Mouse (Mus musculus) fibroblast of lung, adult 2 months (primary cell): ENCODE data around the gene Olfr591.
"Not testable (repeated sequence)": the region's sequence is repeated elsewhere in the genome, so short reads cannot be mapped to it uniquely, and the experiment has no call there.

Experiments used
- DNase-seq: peaks from one replicate; pipeline ENCODE4 v3.0.0-alpha.2; 2011; ENCODE audit warnings: low read depth

Gene Olfr591

GRCm38 (mm10) chr7:103178240-103178639 is at the start of gene Olfr591:
TSS of gene Olfr591 (minus strand) at chr7:103178340.
- DNase-seq = no peak

- DNase-seq = no peak
Observed at GRCm38 (mm10) chr7:103216696-103217095, 38.6 kb upstream of the Olfr591 start, which contains the start of gene Olfr594. TSS of gene Olfr594 (plus strand) at chr7:103216996.

- DNase-seq = not testable (repeated sequence)
Observed at GRCm38 (mm10) chr7:103212050-103212449, 33.9 kb upstream of the Olfr591 start.

GRCm38 (mm10) chr7:103211562-103211961 is 33.4 kb upstream of the Olfr591 start, which contains the start of gene Olfr593:
TSS of gene Olfr593 (plus strand) at chr7:103211862.
- no peak for DNase-seq

GRCm38 (mm10) chr7:103184503-103184902 is 6.4 kb upstream of the Olfr591 start, which contains the start of gene Olfr592:
TSS of gene Olfr592 (plus strand) at chr7:103184803.
- not testable (repeated sequence) for DNase-seq

GRCm38 (mm10) chr7:103169697-103170096 is 8.4 kb downstream of the Olfr591 start:
- no peak for DNase-seq

- no peak for DNase-seq
Observed at GRCm38 (mm10) chr7:103156256-103156655, 21.9 kb downstream of the Olfr591 start, which contains the start of gene Olfr589. TSS of gene Olfr589 (minus strand) at chr7:103156356.

GRCm38 (mm10) chr7:103140579-103140978 is 37.6 kb downstream of the Olfr591 start, which contains the start of gene Olfr588-ps1:
TSS of gene Olfr588-ps1 (plus strand) at chr7:103140879.
- DNase-seq = no peak

- DNase-seq = no peak
Observed at GRCm38 (mm10) chr7:103125538-103125937, 52.6 kb downstream of the Olfr591 start, which contains the start of gene Olfr586. TSS of gene Olfr586 (minus strand) at chr7:103125638.

- no peak for DNase-seq
Observed at GRCm38 (mm10) chr7:103119406-103119805, 58.7 kb downstream of the Olfr591 start.
